Comparison of ENCODE assay signal across 13 mouse cellular contexts in genomic region chr1:170499891-170500290, GRCm38 (mm10).
DNase-seq lines count a peak whose midpoint lies in the region; ATAC-seq and TF ChIP-seq lines count a peak whose summit lies in the region.
"Had no signal": no experiment of that assay in that cellular context is flagged by ENCODE, and none has a peak within 500 bp of the region (broad histone marks: within the 10 kb centered on the region; RNA-seq: fewer than 3 reads in every experiment).

No protein-coding gene starts in this region.

- no peak overlapping the region for H3K4me2 ChIP-seq in liver, embryonic 12.5 days
- H3K4me2 ChIP-seq in embryonic facial prominence, embryonic 11.5 days (ENCODE audit: low read depth, low read length): no peak overlapping the region

- H3K27ac ChIP-seq in liver, adult 2 months (replicated peaks; ENCODE audit: insufficient read depth, low read depth, low read length): no peak overlapping the region
- no peak overlapping the region for H3K27ac ChIP-seq in liver, embryonic 12.5 days
- H3K27ac ChIP-seq in embryonic facial prominence, embryonic 11.5 days (replicated peaks; ENCODE audit: low read depth, low read length): no peak overlapping the region
- H3K27ac ChIP-seq: midbrain, embryonic 10.5 days had no signal

- TF ChIP-seq POLR2A in liver, adult 2 months (IDR thresholded peaks at IDR 0.05; ENCODE audit: extremely low read depth, insufficient read depth, low read length): no peak

- peaks cover 19% of the 10 kb centered on the region; the same call in 1 of the 2 replicates for H3K79me2 ChIP-seq in liver, adult 2 months (ENCODE audit: control insufficient read depth, insufficient read depth, low read length)

- peak; percentile 86 for DNase-seq in liver, adult 2 months (ENCODE audit: extremely low read depth, low read depth, low spot score)
- peak; percentile 33 for DNase-seq in embryonic facial prominence, embryonic 11.5 days (ENCODE audit: low spot score)
- peak; percentile 22 for DNase-seq in gastrocnemius, postnatal 10 days
- peak; percentile 66 to 86 for DNase-seq in kidney, postnatal 25 days
- DNase-seq in frontal cortex, postnatal 36 days (ENCODE audit: low spot score in 2 of 2): no peak
- no peak for DNase-seq in left cerebral cortex, adult 9 months (ENCODE audit: low spot score in 2 of 2)
- DNase-seq: cerebellum, postnatal 25 days; heart, postnatal 14 days; liver; thymus, postnatal 4 days had no signal

- 26% methylated on average over 6 of the region's 6 CpGs for WGBS in liver, adult 2 months
- WGBS in liver, embryonic 12.5 days (ENCODE audit: insufficient replicate concordance): 66% methylated on average over 6 of the region's 6 CpGs
- WGBS in embryonic facial prominence, embryonic 11.5 days: 32% methylated on average over 6 of the region's 6 CpGs

- H3K9ac ChIP-seq in liver, adult 2 months (ENCODE audit: low read depth, low read length): no peak overlapping the region
- no peak overlapping the region for H3K9ac ChIP-seq in liver, embryonic 12.5 days
- H3K9ac ChIP-seq in embryonic facial prominence, embryonic 11.5 days (replicated peaks; ENCODE audit: low read length): no peak overlapping the region

- H3K27me3 ChIP-seq in liver, adult 2 months (ENCODE audit: control insufficient read depth, insufficient read depth, low read length): no peaks in the 10 kb centered on the region
- H3K27me3 ChIP-seq in liver, embryonic 12.5 days (replicated peaks): 0 out of 2 replicates have a peak, but pooled peaks cover 3% of the 10 kb centered on the region
- H3K27me3 ChIP-seq in embryonic facial prominence, embryonic 11.5 days (ENCODE audit: control insufficient read depth, insufficient read depth, low read length): no peaks in the 10 kb centered on the region

- H3K36me3 ChIP-seq in liver, adult 2 months (ENCODE audit: control insufficient read depth, insufficient read depth, low read length): no peaks in the 10 kb centered on the region
- no peaks in the 10 kb centered on the region for H3K36me3 ChIP-seq in liver, embryonic 12.5 days
- no peaks in the 10 kb centered on the region for H3K36me3 ChIP-seq in embryonic facial prominence, embryonic 11.5 days (replicated peaks; ENCODE audit: control insufficient read depth, insufficient read depth, low read depth, low read length)
- H3K36me3 ChIP-seq: midbrain, embryonic 10.5 days had no signal

- no peak overlapping the region for H3K4me3 ChIP-seq in liver, adult 2 months (ENCODE audit: insufficient read depth, low read depth, low read length)
- H3K4me3 ChIP-seq in liver, embryonic 12.5 days: no peak overlapping the region
- H3K4me3 ChIP-seq in embryonic facial prominence, embryonic 11.5 days (ENCODE audit: low read depth, low read length): no peak overlapping the region
- H3K4me3 ChIP-seq: midbrain, embryonic 10.5 days had no signal

- no peaks in the 10 kb centered on the region for H3K9me3 ChIP-seq in liver, embryonic 12.5 days (replicated peaks)
- no peaks in the 10 kb centered on the region for H3K9me3 ChIP-seq in embryonic facial prominence, embryonic 11.5 days (replicated peaks; ENCODE audit: control insufficient read depth, low read length)
- H3K9me3 ChIP-seq: midbrain, embryonic 10.5 days had no signal

- no peak for TF ChIP-seq CTCF in liver, adult 2 months (IDR thresholded peaks at IDR 0.05; ENCODE audit: low read depth, low read length)

- no peak for ATAC-seq in liver, embryonic 12.5 days
- ATAC-seq in embryonic facial prominence, embryonic 11.5 days (replicated peaks; ENCODE audit: insufficient number of reproducible peaks, low FRiP score, low TSS enrichment, low read depth): no peak
- ATAC-seq: CD4-positive, CD25-positive, alpha-beta regulatory T cell, adult 4 months had no signal

- peaks cover 19% of the 10 kb centered on the region for H3K4me1 ChIP-seq in liver, adult 2 months (ENCODE audit: control insufficient read depth, insufficient read depth, low read length)
- peaks cover 33% of the 10 kb centered on the region; the same call in 1 of the 2 replicates for H3K4me1 ChIP-seq in liver, embryonic 12.5 days
- H3K4me1 ChIP-seq in embryonic facial prominence, embryonic 11.5 days (ENCODE audit: control insufficient read depth, insufficient read depth, low read length): no peaks in the 10 kb centered on the region; the same call in 1 of the 2 replicates

Comparison
In these comparisons a context has a peak if more than half of its experiments do, and no peak if none do; other contexts are left out.
1. DNase-seq: peak in liver, adult 2 months (single experiment), embryonic facial prominence, embryonic 11.5 days (single experiment), gastrocnemius, postnatal 10 days (single experiment) and kidney, postnatal 25 days (2 of 2); none in frontal cortex, postnatal 36 days (0 of 2) and left cerebral cortex, adult 9 months (0 of 2).